Mouse (Mus musculus): ENCODE measurements around the gene Csdc2. TPM values are rescaled to one million over a fixed set of nuclear protein-coding genes. Genes with fewer than 3 reads are reported as not detected.
"Not testable (repeated sequence)": the region's sequence is repeated elsewhere in the genome, so short reads cannot be mapped to it uniquely, and the experiment has no call there.

Gene Csdc2
- polyA plus RNA-seq, 1 experiment = 4.9 TPM

DNA sequence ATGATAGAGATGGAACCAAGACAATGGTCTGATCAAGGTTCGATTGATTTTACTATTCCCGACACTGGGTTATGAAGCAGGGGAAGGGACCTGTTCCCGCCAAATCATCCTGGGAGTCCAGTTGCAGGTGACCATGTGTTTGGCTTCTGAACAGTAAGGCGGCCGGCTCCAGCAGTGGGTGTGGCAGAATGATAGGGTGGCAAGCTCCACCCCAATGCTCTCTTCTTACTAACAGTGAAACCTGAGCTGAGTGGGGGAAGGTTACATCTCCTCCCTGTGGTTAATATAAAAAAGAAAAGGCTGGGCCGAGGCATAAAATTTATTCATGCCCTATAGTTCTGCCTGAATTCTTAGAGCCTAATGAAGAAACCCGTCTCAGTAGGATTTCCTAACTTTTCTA lies 32.6 kb downstream of the Csdc2 start:
- Histone ChIP-seq H3K4me3 (ENCODE audit: low read depth, low read length) (peak overlapping the region; percentile 29), H3K9me3 (replicated peaks; ENCODE audit: control insufficient read depth, insufficient read depth, low read length, poor library complexity, severe bottlenecking) (peaks cover 15% of the 10 kb centered on the region), H3K27ac (ENCODE audit: insufficient read depth, low read length) (peak overlapping the region; percentile 99), H3K4me1 (ENCODE audit: control insufficient read depth, insufficient read depth, low read length) (peaks cover 7% of the 10 kb centered on the region), H3K36me3 (ENCODE audit: control insufficient read depth, insufficient read depth, low read length, poor library complexity, severe bottlenecking) (no peaks in the 10 kb centered on the region), H3K27me3 (ENCODE audit: control insufficient read depth, insufficient read depth, low read length, poor library complexity, severe bottlenecking) (no peaks in the 10 kb centered on the region), H3K9ac (ENCODE audit: low read depth, poor library complexity, severe bottlenecking) (peak overlapping the region; percentile 42)
- TF ChIP-seq EP300 (IDR thresholded peaks at IDR 0.05; ENCODE audit: insufficient read depth, low read depth, low read length) (peak; percentile 89), POLR2A (IDR thresholded peaks at IDR 0.05; ENCODE audit: insufficient read depth, low read length) (no peak), CTCF (IDR thresholded peaks at IDR 0.05; ENCODE audit: low read depth, low read length) (no peak)

GRCm38 (mm10) chr15:81969635-81970034 lies 33.1 kb downstream of the Csdc2 start:
- H3K4me3 ChIP-seq (ENCODE audit: low read depth, low read length) = not testable (repeated sequence)
- peak overlapping the region; percentile 100 for H3K27ac ChIP-seq (ENCODE audit: insufficient read depth, low read length)

DNA sequence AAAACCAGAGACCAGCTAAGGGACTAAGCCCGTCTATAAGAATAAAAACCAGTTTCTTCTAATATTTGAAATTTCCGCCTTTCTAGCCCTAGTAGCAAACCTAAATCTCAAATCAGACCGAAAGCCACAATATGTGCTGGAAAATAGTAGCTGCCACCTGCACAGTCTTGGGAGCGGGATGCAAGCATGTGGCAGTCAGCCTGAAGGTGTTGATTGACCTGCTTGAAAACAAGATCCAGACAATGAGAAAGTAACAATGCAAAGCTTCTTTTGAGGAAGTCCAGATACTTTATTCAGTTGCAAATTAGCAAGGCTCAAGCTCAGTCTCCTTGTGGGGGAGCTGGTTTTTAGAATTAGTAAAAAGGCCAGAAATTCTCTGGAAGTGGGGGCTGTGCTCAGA lies 33.9 kb downstream of the Csdc2 start:
- peak overlapping the region; percentile 100 for H3K27ac ChIP-seq (ENCODE audit: insufficient read depth, low read length)
- H3K9me3 ChIP-seq (replicated peaks; ENCODE audit: control insufficient read depth, insufficient read depth, low read length, poor library complexity, severe bottlenecking) = peaks cover 28% of the 10 kb centered on the region
- TF ChIP-seq EP300 (IDR thresholded peaks at IDR 0.05; ENCODE audit: insufficient read depth, low read depth, low read length) = peak; percentile 96

More at GRCm38 (mm10) chr15:81969635-81970034, 33.1 kb downstream of the Csdc2 start:
- H3K36me3 ChIP-seq (ENCODE audit: control insufficient read depth, insufficient read depth, low read length, poor library complexity, severe bottlenecking); H3K9ac ChIP-seq (ENCODE audit: low read depth, poor library complexity, severe bottlenecking); H3K4me1 ChIP-seq (ENCODE audit: control insufficient read depth, insufficient read depth, low read length); H3K27me3 ChIP-seq (ENCODE audit: control insufficient read depth, insufficient read depth, low read length, poor library complexity, severe bottlenecking): not testable (repeated sequence)
- TF ChIP-seq EP300 (IDR thresholded peaks at IDR 0.05; ENCODE audit: insufficient read depth, low read depth, low read length) = peak; percentile 81
- peaks cover 19% of the 10 kb centered on the region for H3K9me3 ChIP-seq (replicated peaks; ENCODE audit: control insufficient read depth, insufficient read depth, low read length, poor library complexity, severe bottlenecking)

GRCm38 (mm10) chr15:81975156-81975555 lies 38.6 kb downstream of the Csdc2 start:
- not testable (repeated sequence) for H3K4me3 ChIP-seq (ENCODE audit: low read depth, low read length); H3K4me1 ChIP-seq (ENCODE audit: control insufficient read depth, insufficient read depth, low read length); H3K27me3 ChIP-seq (ENCODE audit: control insufficient read depth, insufficient read depth, low read length, poor library complexity, severe bottlenecking); H3K36me3 ChIP-seq (ENCODE audit: control insufficient read depth, insufficient read depth, low read length, poor library complexity, severe bottlenecking); H3K9ac ChIP-seq (ENCODE audit: low read depth, poor library complexity, severe bottlenecking)
- peaks cover 38% of the 10 kb centered on the region for H3K9me3 ChIP-seq (replicated peaks; ENCODE audit: control insufficient read depth, insufficient read depth, low read length, poor library complexity, severe bottlenecking)
- peak overlapping the region; percentile 48 for H3K27ac ChIP-seq (ENCODE audit: insufficient read depth, low read length)

More for the DNA sequence above, 33.9 kb downstream of the Csdc2 start:
- H3K4me1 ChIP-seq (ENCODE audit: control insufficient read depth, insufficient read depth, low read length); H3K27me3 ChIP-seq (ENCODE audit: control insufficient read depth, insufficient read depth, low read length, poor library complexity, severe bottlenecking); H3K4me3 ChIP-seq (ENCODE audit: low read depth, low read length); H3K9ac ChIP-seq (ENCODE audit: low read depth, poor library complexity, severe bottlenecking); H3K36me3 ChIP-seq (ENCODE audit: control insufficient read depth, insufficient read depth, low read length, poor library complexity, severe bottlenecking): not testable (repeated sequence)

DNA sequence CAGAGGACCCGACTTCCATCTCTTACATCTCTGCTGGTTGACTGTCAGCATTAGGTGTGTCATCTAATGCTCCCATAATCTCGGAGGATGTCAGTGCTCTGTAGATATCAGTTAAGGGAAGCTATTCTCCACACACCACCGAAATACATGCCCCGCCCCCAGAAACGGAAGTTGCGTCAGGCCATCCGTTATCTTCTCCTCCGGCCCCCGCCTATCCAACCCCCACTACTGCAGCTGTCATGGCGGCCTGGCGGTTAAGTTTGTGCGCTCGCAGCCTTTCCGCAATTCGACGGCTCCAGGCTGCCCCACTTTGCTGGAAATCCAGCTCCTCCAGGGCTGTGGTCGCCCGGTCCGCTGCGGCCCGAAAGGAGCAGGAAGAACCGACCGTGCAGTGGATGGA lies 43.8 kb downstream of the Csdc2 start, which contains the start of gene 1700029P11Rik:
Gene 1700029P11Rik (plus strand): TSS at position 220 of the 400 bp plus-strand sequence.
- peak within 1 kb of the TSS; percentile 18; the same call in 1 of the 2 replicates for H3K9ac ChIP-seq (ENCODE audit: low read depth, poor library complexity, severe bottlenecking)
- H3K27me3 ChIP-seq (ENCODE audit: control insufficient read depth, insufficient read depth, low read length, poor library complexity, severe bottlenecking) = no peaks in the 10 kb centered on the region
- peaks cover 13% of the 10 kb centered on the region for H3K9me3 ChIP-seq (replicated peaks; ENCODE audit: control insufficient read depth, insufficient read depth, low read length, poor library complexity, severe bottlenecking)
- no peaks in the 10 kb centered on the region for H3K36me3 ChIP-seq (ENCODE audit: control insufficient read depth, insufficient read depth, low read length, poor library complexity, severe bottlenecking)
- TF ChIP-seq POLR2A (IDR thresholded peaks at IDR 0.05; ENCODE audit: insufficient read depth, low read length) (no peak), EP300 (IDR thresholded peaks at IDR 0.05; ENCODE audit: insufficient read depth, low read depth, low read length) (no peak), CTCF (IDR thresholded peaks at IDR 0.05; ENCODE audit: low read depth, low read length) (no peak)
- peak within 1 kb of the TSS; percentile 22; the same call in 1 of the 2 replicates for H3K27ac ChIP-seq (ENCODE audit: insufficient read depth, low read length)
- no peaks in the 10 kb centered on the region for H3K4me1 ChIP-seq (ENCODE audit: control insufficient read depth, insufficient read depth, low read length)
- peak within 1 kb of the TSS; percentile 48 for H3K4me3 ChIP-seq (ENCODE audit: low read depth, low read length)

DNA sequence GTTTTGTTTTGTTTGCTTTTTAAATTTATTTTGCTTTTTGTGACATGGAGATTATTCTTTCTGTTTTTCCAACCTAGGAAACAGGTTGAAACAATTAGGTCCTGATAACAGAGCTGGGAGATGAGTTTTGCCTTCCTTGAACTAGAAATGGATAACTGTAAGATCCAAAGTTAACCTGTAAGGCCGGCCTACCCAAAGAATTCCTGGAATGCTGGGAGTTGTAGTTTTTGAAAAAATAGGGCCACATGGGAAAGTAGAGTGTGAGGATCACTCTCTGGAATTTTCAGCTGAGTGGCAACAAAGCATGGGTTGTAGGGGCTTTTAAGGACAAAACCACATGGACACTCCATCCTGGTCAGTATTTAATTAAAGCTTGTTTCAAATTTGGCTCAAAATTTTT lies 45.6 kb downstream of the Csdc2 start:
- H3K9me3 ChIP-seq (replicated peaks; ENCODE audit: control insufficient read depth, insufficient read depth, low read length, poor library complexity, severe bottlenecking) = no peaks in the 10 kb centered on the region; the same call in none of the 2 replicates
- no peak overlapping the region for H3K27ac ChIP-seq (ENCODE audit: insufficient read depth, low read length)
- H3K27me3 ChIP-seq (ENCODE audit: control insufficient read depth, insufficient read depth, low read length, poor library complexity, severe bottlenecking) = no peaks in the 10 kb centered on the region
- no peak overlapping the region for H3K9ac ChIP-seq (ENCODE audit: low read depth, poor library complexity, severe bottlenecking)
- TF ChIP-seq CTCF (IDR thresholded peaks at IDR 0.05; ENCODE audit: low read depth, low read length) (no peak), POLR2A (IDR thresholded peaks at IDR 0.05; ENCODE audit: insufficient read depth, low read length) (no peak), EP300 (IDR thresholded peaks at IDR 0.05; ENCODE audit: insufficient read depth, low read depth, low read length) (no peak)
- H3K4me3 ChIP-seq (ENCODE audit: low read depth, low read length) = no peak overlapping the region
- H3K36me3 ChIP-seq (ENCODE audit: control insufficient read depth, insufficient read depth, low read length, poor library complexity, severe bottlenecking) = no peaks in the 10 kb centered on the region
- no peaks in the 10 kb centered on the region for H3K4me1 ChIP-seq (ENCODE audit: control insufficient read depth, insufficient read depth, low read length)
